Mouse (Mus musculus): Measurements from ENCODE around the gene Tspan12. TPM values are rescaled to one million over a fixed set of nuclear protein-coding genes. Genes with fewer than 3 reads are reported as not detected.
A peak's percentile ranks its signal among the peaks of the same experiment; 100 is the strongest.

Tspan12 gene
- polyA plus RNA-seq, 1 experiment, result 8.2 TPM

GRCm38 (mm10) chr6:21797087-21797486, 55.2 kb downstream of the Tspan12 start:
- Histone ChIP-seq H3ac (ENCODE audit: control insufficient read depth, insufficient read length, low read depth) (no peak overlapping the region), H3K27me3 (ENCODE audit: control insufficient read depth, insufficient read depth, insufficient read length) (no peaks in the 10 kb centered on the region), H3K4me3 (ENCODE audit: insufficient read depth, poor library complexity, severe bottlenecking) (no peak overlapping the region), H3K79me2 (ENCODE audit: control insufficient read depth, insufficient read depth) (no peaks in the 10 kb centered on the region), H3K36me3 (ENCODE audit: control insufficient read depth, insufficient read depth) (peaks cover 4% of the 10 kb centered on the region), H3K79me3 (ENCODE audit: low read depth) (no peaks in the 10 kb centered on the region)
- TF ChIP-seq USF1 (IDR thresholded peaks at IDR 0.05; ENCODE audit: low read depth), result no peak
- no peak for TF ChIP-seq CTCF (IDR thresholded peaks at IDR 0.05; ENCODE audit: control insufficient read depth, insufficient read depth, insufficient read length)
- TF ChIP-seq FOSL1 (IDR thresholded peaks at IDR 0.05; ENCODE audit: insufficient read depth, low read length, poor library complexity, severe bottlenecking), result no peak
- no peak for TF ChIP-seq MYOG (IDR thresholded peaks at IDR 0.05; ENCODE audit: control insufficient read depth, extremely low read depth, insufficient read length)

- H3ac ChIP-seq (ENCODE audit: control insufficient read depth, insufficient read length, low read depth), result no peak overlapping the region
- no peaks in the 10 kb centered on the region for H3K79me3 ChIP-seq (ENCODE audit: low read depth)
- TF ChIP-seq MYOG (IDR thresholded peaks at IDR 0.05; ENCODE audit: control insufficient read depth, extremely low read depth, insufficient read length) (no peak), USF1 (IDR thresholded peaks at IDR 0.05; ENCODE audit: low read depth) (no peak), FOSL1 (IDR thresholded peaks at IDR 0.05; ENCODE audit: insufficient read depth, low read length, poor library complexity, severe bottlenecking) (no peak), CTCF (IDR thresholded peaks at IDR 0.05; ENCODE audit: control insufficient read depth, insufficient read depth, insufficient read length) (no peak), MYOD1 (IDR thresholded peaks at IDR 0.05; ENCODE audit: control insufficient read depth, insufficient read length, low read depth) (no peak), CEBPB (IDR thresholded peaks at IDR 0.05; ENCODE audit: low read depth) (no peak), MAX (IDR thresholded peaks at IDR 0.05) (no peak)
- peaks cover 4% of the 10 kb centered on the region for H3K36me3 ChIP-seq (ENCODE audit: control insufficient read depth, insufficient read depth)
- H3K27me3 ChIP-seq (ENCODE audit: control insufficient read depth, insufficient read depth, insufficient read length), result no peaks in the 10 kb centered on the region
- no peaks in the 10 kb centered on the region for H3K79me2 ChIP-seq (ENCODE audit: control insufficient read depth, insufficient read depth)
- H3K4me3 ChIP-seq (ENCODE audit: insufficient read depth, poor library complexity, severe bottlenecking), result no peak overlapping the region
These were observed 55.9 kb downstream of the Tspan12 start for GRCm38 (mm10) chr6:21796413-21796812.

- Histone ChIP-seq H3K27me3 (ENCODE audit: control insufficient read depth, insufficient read depth, insufficient read length) (no peaks in the 10 kb centered on the region), H3K36me3 (ENCODE audit: control insufficient read depth, insufficient read depth) (peaks cover 4% of the 10 kb centered on the region), H3K4me3 (ENCODE audit: insufficient read depth, poor library complexity, severe bottlenecking) (no peak overlapping the region), H3K79me3 (ENCODE audit: low read depth) (no peaks in the 10 kb centered on the region), H3K79me2 (ENCODE audit: control insufficient read depth, insufficient read depth) (no peaks in the 10 kb centered on the region), H3ac (ENCODE audit: control insufficient read depth, insufficient read length, low read depth) (no peak overlapping the region)
- no peak for TF ChIP-seq MYOG (IDR thresholded peaks at IDR 0.05; ENCODE audit: control insufficient read depth, extremely low read depth, insufficient read length)
- TF ChIP-seq USF1 (IDR thresholded peaks at IDR 0.05; ENCODE audit: low read depth), result no peak
- TF ChIP-seq CEBPB (IDR thresholded peaks at IDR 0.05; ENCODE audit: low read depth), result no peak
- no peak for TF ChIP-seq CTCF (IDR thresholded peaks at IDR 0.05; ENCODE audit: control insufficient read depth, insufficient read depth, insufficient read length)
These were observed 56.9 kb downstream of the Tspan12 start for GRCm38 (mm10) chr6:21795410-21795809.

- no peak overlapping the region for H3K4me3 ChIP-seq (ENCODE audit: insufficient read depth, poor library complexity, severe bottlenecking)
- TF ChIP-seq USF1 (IDR thresholded peaks at IDR 0.05; ENCODE audit: low read depth), result no peak
- TF ChIP-seq CTCF (IDR thresholded peaks at IDR 0.05; ENCODE audit: control insufficient read depth, insufficient read depth, insufficient read length), result peak; percentile 3
- no peaks in the 10 kb centered on the region for H3K79me2 ChIP-seq (ENCODE audit: control insufficient read depth, insufficient read depth)
- H3ac ChIP-seq (ENCODE audit: control insufficient read depth, insufficient read length, low read depth), result no peak overlapping the region
- H3K79me3 ChIP-seq (ENCODE audit: low read depth), result no peaks in the 10 kb centered on the region
- H3K36me3 ChIP-seq (ENCODE audit: control insufficient read depth, insufficient read depth), result peaks cover 4% of the 10 kb centered on the region
- H3K27me3 ChIP-seq (ENCODE audit: control insufficient read depth, insufficient read depth, insufficient read length), result no peaks in the 10 kb centered on the region
These were observed 57.3 kb downstream of the Tspan12 start for GRCm38 (mm10) chr6:21795072-21795407.

- Histone ChIP-seq H3ac (ENCODE audit: control insufficient read depth, insufficient read length, low read depth) (no peak overlapping the region), H3K79me3 (ENCODE audit: low read depth) (no peaks in the 10 kb centered on the region), H3K4me3 (ENCODE audit: insufficient read depth, poor library complexity, severe bottlenecking) (no peak overlapping the region), H3K36me3 (ENCODE audit: control insufficient read depth, insufficient read depth) (peaks cover 4% of the 10 kb centered on the region), H3K79me2 (ENCODE audit: control insufficient read depth, insufficient read depth) (no peaks in the 10 kb centered on the region), H3K27me3 (ENCODE audit: control insufficient read depth, insufficient read depth, insufficient read length) (no peaks in the 10 kb centered on the region)
- TF ChIP-seq MAX (IDR thresholded peaks at IDR 0.05) (no peak), MYOG (IDR thresholded peaks at IDR 0.05; ENCODE audit: control insufficient read depth, extremely low read depth, insufficient read length) (no peak), MYOD1 (IDR thresholded peaks at IDR 0.05; ENCODE audit: control insufficient read depth, insufficient read length, low read depth) (no peak), USF1 (IDR thresholded peaks at IDR 0.05; ENCODE audit: low read depth) (no peak), CTCF (IDR thresholded peaks at IDR 0.05; ENCODE audit: control insufficient read depth, insufficient read depth, insufficient read length) (no peak), FOSL1 (IDR thresholded peaks at IDR 0.05; ENCODE audit: insufficient read depth, low read length, poor library complexity, severe bottlenecking) (no peak), CEBPB (IDR thresholded peaks at IDR 0.05; ENCODE audit: low read depth) (no peak)
These were observed 57.8 kb downstream of the Tspan12 start for GRCm38 (mm10) chr6:21794337-21795071.

- Histone ChIP-seq H3K36me3 (ENCODE audit: control insufficient read depth, insufficient read depth) (peaks cover 3% of the 10 kb centered on the region), H3ac (ENCODE audit: control insufficient read depth, insufficient read length, low read depth) (no peak overlapping the region), H3K79me3 (ENCODE audit: low read depth) (no peaks in the 10 kb centered on the region), H3K4me3 (ENCODE audit: insufficient read depth, poor library complexity, severe bottlenecking) (no peak overlapping the region), H3K79me2 (ENCODE audit: control insufficient read depth, insufficient read depth) (no peaks in the 10 kb centered on the region), H3K27me3 (ENCODE audit: control insufficient read depth, insufficient read depth, insufficient read length) (no peaks in the 10 kb centered on the region)
- no peak for TF ChIP-seq FOSL1 (IDR thresholded peaks at IDR 0.05; ENCODE audit: insufficient read depth, low read length, poor library complexity, severe bottlenecking)
- TF ChIP-seq MYOD1 (IDR thresholded peaks at IDR 0.05; ENCODE audit: control insufficient read depth, insufficient read length, low read depth), result no peak
- no peak for TF ChIP-seq CTCF (IDR thresholded peaks at IDR 0.05; ENCODE audit: control insufficient read depth, insufficient read depth, insufficient read length)
- TF ChIP-seq USF1 (IDR thresholded peaks at IDR 0.05; ENCODE audit: low read depth), result no peak
- TF ChIP-seq MAX (IDR thresholded peaks at IDR 0.05), result no peak
- no peak for TF ChIP-seq CEBPB (IDR thresholded peaks at IDR 0.05; ENCODE audit: low read depth)
- TF ChIP-seq MYOG (IDR thresholded peaks at IDR 0.05; ENCODE audit: control insufficient read depth, extremely low read depth, insufficient read length), result no peak
These were observed 61.0 kb downstream of the Tspan12 start for GRCm38 (mm10) chr6:21791307-21791706.

Measured in C2C12 (cell line).